22 mouse cellular contexts compared by ENCODE assay signal in the genomic region with DNA sequence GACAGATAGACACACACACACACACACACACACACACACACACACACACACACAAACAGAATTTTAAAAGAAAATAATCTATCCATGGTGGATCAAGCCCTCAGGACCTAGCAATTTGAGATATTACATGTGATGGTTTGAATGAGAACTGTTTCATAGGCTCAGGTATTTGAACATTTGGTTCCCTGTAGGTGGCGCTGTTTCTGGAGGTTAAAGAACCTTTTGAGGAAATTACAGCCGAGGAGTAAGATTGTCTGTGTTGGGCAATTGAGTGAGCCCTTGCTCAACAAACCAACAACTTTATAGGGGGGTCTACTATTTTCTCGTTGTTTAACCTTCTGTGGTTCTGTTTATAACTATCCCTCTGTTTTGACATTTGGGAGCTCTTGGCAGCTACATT.
DNase-seq lines count a peak whose midpoint lies in the region; ATAC-seq and TF ChIP-seq lines count a peak whose summit lies in the region.
"Had no signal": no experiment of that assay in that cellular context is flagged by ENCODE, and none has a peak within 500 bp of the region (broad histone marks: within the 10 kb centered on the region; RNA-seq: fewer than 3 reads in every experiment).

No protein-coding gene starts in this region.

- H3K9me3 ChIP-seq in midbrain, postnatal 0 days (ENCODE audit: low read length), result no peaks in the 10 kb centered on the region
- H3K9me3 ChIP-seq in midbrain, embryonic 10.5 days (replicated peaks), result no peaks in the 10 kb centered on the region
- peaks cover 22% of the 10 kb centered on the region for H3K9me3 ChIP-seq in E14TG2a.4 (ENCODE audit: low read length)
- no peaks in the 10 kb centered on the region for H3K9me3 ChIP-seq in stomach, postnatal 0 days (ENCODE audit: control insufficient read depth, low read length)
- H3K9me3 ChIP-seq: embryonic facial prominence, embryonic 13.5 days; forebrain, embryonic 13.5 days; heart, embryonic 15.5 days had no signal

- ATAC-seq in midbrain, postnatal 0 days (ENCODE audit: low FRiP score), result no peak
- no peak for ATAC-seq in Patski
- no peak for ATAC-seq in stomach, postnatal 0 days (ENCODE audit: low FRiP score, low TSS enrichment)
- ATAC-seq: forebrain, embryonic 13.5 days; forebrain, postnatal 0 days had no signal

- in situ Hi-C loops in Patski (cut with MboI; ENCODE audit: low pct_unique_long_range_greater_than_20kb), result no loop called here

- POLR2A ChIA-PET in Patski (lab: Charles Lee), result no interaction called here

- H3K36me3 ChIP-seq in midbrain, postnatal 0 days (ENCODE audit: insufficient read depth, low read length), result no peaks in the 10 kb centered on the region
- no peaks in the 10 kb centered on the region for H3K36me3 ChIP-seq in midbrain, embryonic 10.5 days
- H3K36me3 ChIP-seq in E14TG2a.4 (ENCODE audit: insufficient read depth, low read length), result no peaks in the 10 kb centered on the region
- H3K36me3 ChIP-seq in stomach, postnatal 0 days (ENCODE audit: control insufficient read depth, insufficient read depth, low read length), result no peaks in the 10 kb centered on the region
- H3K36me3 ChIP-seq: embryonic facial prominence, embryonic 13.5 days; G1E; heart, embryonic 15.5 days had no signal

- H3K4me1 ChIP-seq in midbrain, postnatal 0 days (ENCODE audit: insufficient read depth, low read length), result no peaks in the 10 kb centered on the region
- no peaks in the 10 kb centered on the region for H3K4me1 ChIP-seq in midbrain, embryonic 10.5 days
- peaks cover 4% of the 10 kb centered on the region; the same call in 1 of the 2 replicates for H3K4me1 ChIP-seq in E14TG2a.4 (replicated peaks; ENCODE audit: low read depth, low read length)
- no peaks in the 10 kb centered on the region for H3K4me1 ChIP-seq in stomach, postnatal 0 days (replicated peaks; ENCODE audit: control insufficient read depth, insufficient read depth)
- H3K4me1 ChIP-seq: embryonic facial prominence, embryonic 13.5 days; forebrain, embryonic 13.5 days; heart, embryonic 15.5 days had no signal

- H3K27me3 ChIP-seq in midbrain, postnatal 0 days (ENCODE audit: insufficient read depth, low read length), result no peaks in the 10 kb centered on the region
- no peaks in the 10 kb centered on the region for H3K27me3 ChIP-seq in midbrain, embryonic 10.5 days (ENCODE audit: low read depth, poor library complexity, severe bottlenecking)
- H3K27me3 ChIP-seq in E14TG2a.4 (ENCODE audit: insufficient read depth, low read length), result no peaks in the 10 kb centered on the region
- H3K27me3 ChIP-seq in Patski, result no peaks in the 10 kb centered on the region
- H3K27me3 ChIP-seq in stomach, postnatal 0 days (ENCODE audit: control insufficient read depth, insufficient read depth, low read length), result no peaks in the 10 kb centered on the region
- H3K27me3 ChIP-seq: embryonic facial prominence, embryonic 13.5 days; forebrain, embryonic 13.5 days; heart, embryonic 15.5 days had no signal

- peak; percentile 19; the same call in 1 of the 2 replicates for TF ChIP-seq CTCF in midbrain, postnatal 0 days (IDR thresholded peaks at IDR 0.05)
- TF ChIP-seq CTCF in E14TG2a.4 (conservative IDR thresholded peaks at IDR 0.05; ENCODE audit: low read length), result peak; percentile 30; the same call in 1 of the 2 replicates
- peak; percentile 26 for TF ChIP-seq CTCF in Patski (IDR thresholded peaks at IDR 0.05)
- 0 out of 2 replicates have a peak, but pooled peaks have one; percentile 9 for TF ChIP-seq CTCF in stomach, postnatal 0 days (IDR thresholded peaks at IDR 0.05; ENCODE audit: low read depth)

- CTCF ChIA-PET in Patski (lab: Charles Lee), result no interaction called here

- no peak overlapping the region for H3K4me3 ChIP-seq in midbrain, postnatal 0 days (ENCODE audit: low read depth, low read length)
- no peak overlapping the region for H3K4me3 ChIP-seq in midbrain, embryonic 10.5 days
- no peak overlapping the region for H3K4me3 ChIP-seq in E14TG2a.4 (replicated peaks; ENCODE audit: low read length)
- H3K4me3 ChIP-seq in stomach, postnatal 0 days (ENCODE audit: low read depth, low read length), result no peak overlapping the region
- H3K4me3 ChIP-seq: embryonic facial prominence, embryonic 13.5 days; forebrain, embryonic 13.5 days; heart, adult 2 months; heart, embryonic 15.5 days had no signal

- no peak for DNase-seq in midbrain, postnatal 0 days (ENCODE audit: low spot score)
- no peak for DNase-seq in midbrain, embryonic 10.5 days (ENCODE audit: low spot score)
- no peak for DNase-seq in Patski (ENCODE audit: low read depth, low spot score)
- DNase-seq in stomach, postnatal 0 days (ENCODE audit: low spot score), result no peak
- DNase-seq in urinary bladder, adult 18-20 months (ENCODE audit: low spot score in 2 of 2), result no peak
- DNase-seq in kidney, adult 11 months, result no peak
- no peak for DNase-seq in layer of hippocampus, adult 11-12 months (ENCODE audit: low spot score)
- DNase-seq: adrenal gland, postnatal 10 days; cerebellum, adult 11-12 months; cerebellum, adult 9-10 months; cerebellum, postnatal 25 days; forebrain, postnatal 0 days; gastrocnemius, postnatal 14 days; heart, adult 2 months; heart, postnatal 14 days had no signal

- H3K4me2 ChIP-seq in midbrain, postnatal 0 days (ENCODE audit: low read depth, low read length, poor library complexity, severe bottlenecking), result no peak overlapping the region
- H3K4me2 ChIP-seq in stomach, postnatal 0 days (replicated peaks; ENCODE audit: low read depth), result no peak overlapping the region
- H3K4me2 ChIP-seq: embryonic facial prominence, embryonic 13.5 days; forebrain, embryonic 13.5 days; heart, embryonic 11.5 days; heart, embryonic 15.5 days; hindbrain, embryonic 14.5 days had no signal

- no peak for TF ChIP-seq EP300 in stomach, postnatal 0 days (optimal IDR thresholded peaks at IDR 0.05)

- WGBS in midbrain, postnatal 0 days, result 76% methylated on average over 3 of the region's 3 CpGs
- 76% methylated on average over 3 of the region's 3 CpGs for WGBS in midbrain, embryonic 10.5 days
- 66% methylated on average over 3 of the region's 3 CpGs for WGBS in stomach, postnatal 0 days

- H3K9ac ChIP-seq in midbrain, postnatal 0 days (replicated peaks; ENCODE audit: low read length, poor library complexity, severe bottlenecking), result no peak overlapping the region
- no peak overlapping the region for H3K9ac ChIP-seq in stomach, postnatal 0 days (ENCODE audit: low read length)
- H3K9ac ChIP-seq: embryonic facial prominence, embryonic 13.5 days; forebrain, embryonic 13.5 days; forebrain, postnatal 0 days; heart, embryonic 15.5 days; hindbrain, embryonic 14.5 days had no signal

- no peak overlapping the region for H3K27ac ChIP-seq in midbrain, postnatal 0 days (ENCODE audit: low read depth, low read length)
- H3K27ac ChIP-seq in midbrain, embryonic 10.5 days (replicated peaks), result no peak overlapping the region
- H3K27ac ChIP-seq in stomach, postnatal 0 days (replicated peaks), result no peak overlapping the region
- H3K27ac ChIP-seq: embryonic facial prominence, embryonic 13.5 days; forebrain, embryonic 13.5 days; heart, adult 2 months; heart, embryonic 15.5 days; hindbrain, embryonic 14.5 days had no signal
